Mouse (Mus musculus) thymus, adult 2 months (tissue): Measurements from ENCODE around the gene Rnf222.

ENCODE experiments used
- CTCF ChIP-seq: fragments of 200-500 bp; IDR thresholded peaks from 2 replicates; pipeline ENCODE4 v1.5.1; 2012; ENCODE audit warnings: mild to moderate bottlenecking, control low read depth, low read length, moderate library complexity, borderline replicate concordance; ENCODE audit not compliant: control insufficient read depth, poor library complexity, insufficient read depth; ENCODE audit errors: extremely low read depth
- POLR2A ChIP-seq: fragments of 200-500 bp; IDR thresholded peaks from 2 replicates; pipeline ENCODE4 v1.6.1; 2012; ENCODE audit warnings: mild to moderate bottlenecking, low read length, control low read depth, moderate library complexity; ENCODE audit not compliant: control insufficient read depth, poor library complexity, insufficient read depth; ENCODE audit errors: extremely low read depth

- TF ChIP-seq CTCF (no peak), POLR2A (no peak)
Observed at GRCm38 (mm10) chr11:68888653-68889052, 300 bp downstream of the Rnf222 start.
